Mouse (Mus musculus): ENCODE data around the gene Dcst1. TPM values are rescaled to one million over a fixed set of nuclear protein-coding genes. Genes with fewer than 3 reads are reported as not detected.

The Dcst1 gene
- polyA plus RNA-seq, 1 experiment from 2014 or later = 0.38 TPM

DNA sequence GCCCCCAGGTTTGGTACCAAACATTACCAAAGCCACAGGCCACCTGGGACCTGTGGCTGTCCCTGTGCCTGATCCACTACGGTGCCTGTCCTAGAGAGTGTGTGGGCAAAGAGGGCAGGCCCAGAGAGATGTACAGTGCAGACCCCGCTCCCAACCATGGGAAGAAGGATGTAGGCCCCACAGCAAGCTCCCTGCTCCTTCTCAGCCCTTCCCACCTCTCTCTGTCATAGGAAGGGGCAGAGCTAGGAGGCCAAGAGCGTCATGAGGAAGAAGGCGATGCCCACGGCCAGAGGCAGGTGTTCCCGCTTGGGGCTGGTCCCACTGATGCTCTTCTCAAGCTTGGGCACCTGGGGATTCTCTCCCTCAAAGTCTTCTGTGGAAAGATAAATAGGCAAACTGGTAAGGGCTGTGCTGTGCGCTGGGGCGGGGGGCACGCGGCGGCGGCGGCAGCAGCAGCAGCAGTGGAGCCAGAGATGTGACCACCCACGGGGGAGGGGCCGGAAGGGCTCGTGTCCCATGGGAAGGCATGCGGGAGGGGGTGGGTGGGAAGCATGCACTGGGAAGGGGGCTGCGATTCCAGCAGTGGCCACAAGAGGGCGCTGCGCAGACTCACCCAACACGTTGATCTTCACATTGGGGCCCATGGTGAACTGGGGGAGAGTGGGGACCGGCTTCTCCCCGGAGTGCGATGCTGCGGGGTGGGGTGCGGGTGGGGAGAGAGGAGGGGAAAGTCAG lies 49.7 kb downstream of the Dcst1 start:
- peak overlapping the region; percentile 45; the same call in 1 of the 2 replicates for H3K9ac ChIP-seq
- peaks cover 5% of the 10 kb centered on the region; the same call in 1 of the 2 replicates for H3K36me3 ChIP-seq
- WGBS = 8% methylated on average over 25 of the region's 26 CpGs
- H3K4me1 ChIP-seq = peaks cover 46% of the 10 kb centered on the region
- no peak overlapping the region for H3K27ac ChIP-seq
- peak overlapping the region; percentile 31 for H3K4me3 ChIP-seq
- H3K9me3 ChIP-seq = no peaks in the 10 kb centered on the region
- no peak for ATAC-seq (ENCODE audit: low FRiP score, low read depth)
- peak overlapping the region; percentile 64 for H3K4me2 ChIP-seq (replicated peaks)
- H3K27me3 ChIP-seq = peaks cover 31% of the 10 kb centered on the region

GRCm38 (mm10) chr3:89314791-89315190 lies 50.3 kb downstream of the Dcst1 start:
- H3K27me3 ChIP-seq = peaks cover 25% of the 10 kb centered on the region
- H3K36me3 ChIP-seq = peaks cover 5% of the 10 kb centered on the region; the same call in 1 of the 2 replicates
- no peak for ATAC-seq (ENCODE audit: low FRiP score, low read depth)
- H3K27ac ChIP-seq = no peak overlapping the region
- peak overlapping the region; percentile 64 for H3K4me2 ChIP-seq (replicated peaks)
- WGBS = 46% methylated on average over 2 of the region's 2 CpGs
- H3K9me3 ChIP-seq = no peaks in the 10 kb centered on the region
- H3K4me3 ChIP-seq = no peak overlapping the region
- H3K9ac ChIP-seq = 0 out of 2 replicates have a peak overlapping the region, but pooled peaks have one; percentile 45
- peaks cover 41% of the 10 kb centered on the region for H3K4me1 ChIP-seq

DNA sequence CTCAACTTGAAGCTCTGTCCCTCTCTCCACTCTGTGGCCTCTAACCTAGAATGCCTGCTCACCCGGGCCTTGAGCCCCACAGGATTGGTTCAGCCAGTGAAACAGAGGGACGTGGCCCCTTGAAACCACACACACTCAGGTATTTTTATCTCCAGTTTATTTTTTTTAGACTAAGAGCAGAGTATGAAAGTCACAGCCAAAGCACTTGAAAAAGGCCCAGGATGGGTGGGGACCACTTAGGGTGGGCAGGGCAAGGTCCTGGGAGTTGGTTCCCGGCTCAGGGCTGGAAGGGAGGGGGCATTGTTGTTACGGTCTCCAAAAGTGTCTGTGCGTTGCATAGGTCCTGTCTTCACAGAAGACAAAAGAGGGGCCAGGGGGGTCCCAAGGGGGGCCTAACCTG lies 50.7 kb downstream of the Dcst1 start:
- WGBS = 84% methylated on average over 5 of the region's 5 CpGs
- H3K9ac ChIP-seq = no peak overlapping the region
- H3K4me3 ChIP-seq = no peak overlapping the region
- H3K9me3 ChIP-seq = no peaks in the 10 kb centered on the region
- peaks cover 21% of the 10 kb centered on the region for H3K27me3 ChIP-seq
- peaks cover 5% of the 10 kb centered on the region; the same call in 1 of the 2 replicates for H3K36me3 ChIP-seq
- H3K4me2 ChIP-seq (replicated peaks) = no peak overlapping the region
- H3K27ac ChIP-seq = no peak overlapping the region
- H3K4me1 ChIP-seq = peaks cover 36% of the 10 kb centered on the region
- ATAC-seq (ENCODE audit: low FRiP score, low read depth) = no peak

DNA sequence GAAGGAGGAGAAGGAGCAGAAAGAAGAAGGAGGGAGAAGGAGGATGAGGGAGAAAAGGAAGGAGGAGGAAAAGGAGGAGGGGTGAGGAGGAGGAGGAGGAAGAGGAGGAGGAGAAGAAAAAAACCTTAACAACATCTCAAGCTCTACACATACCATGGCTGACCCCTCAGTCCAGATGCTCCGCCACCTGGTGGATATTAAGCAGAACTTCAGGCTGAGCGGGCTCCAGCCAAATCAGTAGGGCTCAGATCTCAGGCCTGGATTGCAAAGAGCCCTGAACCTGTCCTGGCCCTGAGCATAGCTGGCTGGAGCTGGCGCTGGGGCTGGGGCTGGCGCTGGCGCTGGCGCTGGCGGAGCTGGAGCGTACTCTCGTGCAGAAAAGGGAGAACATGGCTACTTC lies 57.0 kb downstream of the Dcst1 start:
- Histone ChIP-seq H3K4me1 (peaks cover 19% of the 10 kb centered on the region), H3K36me3 (no peaks in the 10 kb centered on the region), H3K4me3 (no peak overlapping the region), H3K9me3 (no peaks in the 10 kb centered on the region), H3K9ac (no peak overlapping the region), H3K27ac (no peak overlapping the region), H3K4me2 (replicated peaks) (no peak overlapping the region), H3K27me3 (no peaks in the 10 kb centered on the region)
- WGBS = 4% methylated on average over 9 of the region's 9 CpGs
- peak; percentile 75 for ATAC-seq (ENCODE audit: low FRiP score, low read depth)

DNA sequence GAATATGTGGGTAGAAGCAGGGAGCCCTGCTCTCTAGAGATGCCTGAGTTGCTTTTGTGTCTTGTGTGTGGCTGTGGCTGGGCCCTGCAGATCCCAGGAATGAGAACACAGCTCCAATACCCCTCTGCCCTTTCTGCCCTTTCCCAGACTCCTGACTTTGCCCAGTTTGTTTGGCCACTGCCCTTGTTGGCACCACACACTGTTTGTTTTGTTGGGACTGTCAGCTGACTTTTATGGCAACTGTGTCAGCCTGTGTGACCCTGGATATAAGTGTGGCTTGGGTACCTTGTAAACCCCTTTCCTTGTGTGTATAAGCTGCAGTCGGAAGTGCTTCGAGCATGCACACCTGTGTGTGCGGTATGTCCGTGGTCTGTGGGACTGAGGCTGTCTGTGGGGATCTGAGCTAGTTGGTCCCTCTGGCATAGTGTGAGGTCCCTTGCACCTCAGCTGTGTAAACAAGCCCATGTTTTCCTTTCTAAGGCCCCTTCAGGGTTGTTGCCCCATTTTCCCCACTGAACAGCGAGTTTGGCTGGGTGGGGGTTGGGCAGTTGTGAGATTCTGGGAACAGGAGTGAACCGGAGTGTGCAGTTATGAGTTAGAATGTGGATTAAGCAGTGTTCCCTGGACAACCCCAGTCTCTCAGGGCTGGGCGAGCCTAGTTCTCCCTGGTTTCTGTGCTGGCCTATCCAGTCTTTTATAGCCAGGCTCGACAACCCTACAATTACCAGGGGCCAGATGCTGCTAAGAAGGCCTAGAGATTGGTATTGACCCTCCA lies 59.3 kb downstream of the Dcst1 start:
- Histone ChIP-seq H3K4me3 (no peak overlapping the region), H3K4me2 (replicated peaks) (no peak overlapping the region), H3K4me1 (peaks cover 19% of the 10 kb centered on the region), H3K9ac (peak overlapping the region; percentile 25; the same call in 1 of the 2 replicates), H3K27me3 (no peaks in the 10 kb centered on the region), H3K9me3 (no peaks in the 10 kb centered on the region), H3K36me3 (no peaks in the 10 kb centered on the region), H3K27ac (peak overlapping the region; percentile 55; the same call in 1 of the 2 replicates)
- WGBS = 37% methylated on average over 8 of the region's 8 CpGs
- ATAC-seq (ENCODE audit: low FRiP score, low read depth) = peak; percentile 45

DNA sequence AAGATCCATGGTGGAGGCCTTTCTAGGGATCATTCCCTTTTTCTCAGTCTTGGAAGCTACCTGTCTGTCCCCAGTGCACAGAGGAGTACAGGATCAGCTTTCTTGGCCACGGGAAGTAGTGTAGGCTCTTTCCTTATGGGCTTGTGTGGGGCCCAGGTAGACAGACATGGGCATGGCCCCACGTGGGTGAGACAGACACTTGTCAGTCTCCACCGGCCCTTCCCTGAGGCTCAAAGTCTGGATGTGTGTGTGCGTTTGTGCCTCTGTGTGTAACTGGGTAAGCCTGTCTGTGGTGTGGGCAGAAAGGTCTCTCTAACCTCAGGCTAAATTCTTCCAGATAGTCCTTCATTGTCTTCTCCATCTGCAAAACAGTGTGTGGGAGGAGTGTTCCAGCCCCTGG lies 59.9 kb downstream of the Dcst1 start:
- WGBS = 72% methylated on average over 4 of the region's 4 CpGs
- no peaks in the 10 kb centered on the region for H3K27me3 ChIP-seq
- no peak overlapping the region for H3K4me3 ChIP-seq
- H3K36me3 ChIP-seq = no peaks in the 10 kb centered on the region
- H3K9me3 ChIP-seq = no peaks in the 10 kb centered on the region
- H3K4me1 ChIP-seq = peaks cover 21% of the 10 kb centered on the region
- no peak overlapping the region for H3K4me2 ChIP-seq (replicated peaks)
- no peak overlapping the region for H3K9ac ChIP-seq
- H3K27ac ChIP-seq = no peak overlapping the region
- ATAC-seq (ENCODE audit: low FRiP score, low read depth) = no peak

- no peaks in the 10 kb centered on the region for H3K9me3 ChIP-seq
- no peaks in the 10 kb centered on the region for H3K27me3 ChIP-seq
- 65% methylated on average over 6 of the region's 6 CpGs for WGBS
- ATAC-seq (ENCODE audit: low FRiP score, low read depth) = no peak
- no peak overlapping the region for H3K9ac ChIP-seq
- H3K4me3 ChIP-seq = no peak overlapping the region
- H3K4me1 ChIP-seq = peaks cover 28% of the 10 kb centered on the region
- H3K4me2 ChIP-seq (replicated peaks) = no peak overlapping the region
- no peak overlapping the region for H3K27ac ChIP-seq
- H3K36me3 ChIP-seq = no peaks in the 10 kb centered on the region
These were observed 60.6 kb downstream of the Dcst1 start for GRCm38 (mm10) chr3:89304440-89304839.

- Histone ChIP-seq H3K4me3 (no peak overlapping the region), H3K9ac (no peak overlapping the region), H3K4me1 (peaks cover 23% of the 10 kb centered on the region), H3K9me3 (no peaks in the 10 kb centered on the region), H3K4me2 (replicated peaks) (no peak overlapping the region), H3K27ac (no peak overlapping the region), H3K27me3 (no peaks in the 10 kb centered on the region), H3K36me3 (no peaks in the 10 kb centered on the region)
- no peak for ATAC-seq (ENCODE audit: low FRiP score, low read depth)
- WGBS = 60% methylated on average over 2 of the region's 2 CpGs
These were observed 64.5 kb downstream of the Dcst1 start for GRCm38 (mm10) chr3:89300514-89300913.

Other genes with a start within 250 kb of the Dcst1 start
- 0.33 and 0.68 TPM in 2 replicates for gene Pklr, start 229.1 kb downstream of the Dcst1 start, polyA plus RNA-seq (2015; fragmentation: Nextera tagmentation; extraction: Ambion mirVana)
- 2.0 and 3.0 TPM in 2 replicates for gene Hcn3, start 205.1 kb downstream of the Dcst1 start, polyA plus RNA-seq (2015; fragmentation: Nextera tagmentation; extraction: Ambion mirVana)
- 32.3 and 36.6 TPM in 2 replicates for gene Clk2, start 200.5 kb downstream of the Dcst1 start, polyA plus RNA-seq (2015; fragmentation: Nextera tagmentation; extraction: Ambion mirVana)
- 115 and 119 TPM in 2 replicates for gene Scamp3, start 187.8 kb downstream of the Dcst1 start, polyA plus RNA-seq (2015; fragmentation: Nextera tagmentation; extraction: Ambion mirVana)
- 34.0 and 35.2 TPM in 2 replicates for gene Fam189b, start 182.1 kb downstream of the Dcst1 start, polyA plus RNA-seq (2015; fragmentation: Nextera tagmentation; extraction: Ambion mirVana)
- 35.6 and 40.2 TPM in 2 replicates for gene Gba, start 162.3 kb downstream of the Dcst1 start, polyA plus RNA-seq (2015; fragmentation: Nextera tagmentation; extraction: Ambion mirVana)
- gene Thbs3, start 150.1 kb downstream of the Dcst1 start, polyA plus RNA-seq (2015; fragmentation: Nextera tagmentation; extraction: Ambion mirVana) = 63.7 and 69.8 TPM in 2 replicates
- 202 and 205 TPM in 2 replicates for gene Mtx1, start 138.2 kb downstream of the Dcst1 start, polyA plus RNA-seq (2015; fragmentation: Nextera tagmentation; extraction: Ambion mirVana)
- 0.64 and 1.1 TPM in 2 replicates for gene Muc1, start 136.2 kb downstream of the Dcst1 start, polyA plus RNA-seq (2015; fragmentation: Nextera tagmentation; extraction: Ambion mirVana)
- gene Krtcap2, start 119.3 kb downstream of the Dcst1 start, polyA plus RNA-seq (2015; fragmentation: Nextera tagmentation; extraction: Ambion mirVana) = 332 and 333 TPM in 2 replicates
- 6.1 and 6.8 TPM in 2 replicates for gene Trim46, start 118.9 kb downstream of the Dcst1 start, polyA plus RNA-seq (2015; fragmentation: Nextera tagmentation; extraction: Ambion mirVana)
- gene Dpm3, start 105.9 kb downstream of the Dcst1 start, polyA plus RNA-seq (2015; fragmentation: Nextera tagmentation; extraction: Ambion mirVana) = 120 and 126 TPM in 2 replicates
- 85.5 and 88.8 TPM in 2 replicates for gene Slc50a1, start 94.7 kb downstream of the Dcst1 start, polyA plus RNA-seq (2015; fragmentation: Nextera tagmentation; extraction: Ambion mirVana)
- 44.0 and 46.2 TPM in 2 replicates for gene Efna1, start 84.1 kb downstream of the Dcst1 start, polyA plus RNA-seq (2015; fragmentation: Nextera tagmentation; extraction: Ambion mirVana)
- gene Efna3, start 42.3 kb downstream of the Dcst1 start, polyA plus RNA-seq (2015; fragmentation: Nextera tagmentation; extraction: Ambion mirVana) = 27.4 and 30.6 TPM in 2 replicates
- 49.0 and 51.6 TPM in 2 replicates for gene Efna4, start 27.2 kb downstream of the Dcst1 start, polyA plus RNA-seq (2015; fragmentation: Nextera tagmentation; extraction: Ambion mirVana)
- gene Adam15, start 15.3 kb downstream of the Dcst1 start, polyA plus RNA-seq (2015; fragmentation: Nextera tagmentation; extraction: Ambion mirVana) = 50.3 and 52.2 TPM in 2 replicates
- gene Dcst2, start 3.3 kb downstream of the Dcst1 start, polyA plus RNA-seq (2015; fragmentation: Nextera tagmentation; extraction: Ambion mirVana) = 0.27 and 0.34 TPM in 2 replicates
- 1.1 and 2.0 TPM in 2 replicates for gene Zbtb7b, start 29.5 kb upstream of the Dcst1 start, polyA plus RNA-seq (2015; fragmentation: Nextera tagmentation; extraction: Ambion mirVana)
- not detected in 2 replicates for gene Lenep, start 37.5 kb upstream of the Dcst1 start, polyA plus RNA-seq (2015; fragmentation: Nextera tagmentation; extraction: Ambion mirVana)
- gene Flad1, start 46.6 kb upstream of the Dcst1 start, polyA plus RNA-seq (2015; fragmentation: Nextera tagmentation; extraction: Ambion mirVana) = 27.1 and 28.2 TPM in 2 replicates
- gene Cks1b, start 53.1 kb upstream of the Dcst1 start, polyA plus RNA-seq (2015; fragmentation: Nextera tagmentation; extraction: Ambion mirVana) = 508 and 542 TPM in 2 replicates
- gene Shc1, start 53.2 kb upstream of the Dcst1 start, polyA plus RNA-seq (2015; fragmentation: Nextera tagmentation; extraction: Ambion mirVana) = 102 and 108 TPM in 2 replicates
- 49.7 and 50.3 TPM in 2 replicates for gene Pygo2, start 65.0 kb upstream of the Dcst1 start, polyA plus RNA-seq (2015; fragmentation: Nextera tagmentation; extraction: Ambion mirVana)
- gene Pbxip1, start 71.5 kb upstream of the Dcst1 start, polyA plus RNA-seq (2015; fragmentation: Nextera tagmentation; extraction: Ambion mirVana) = 34.1 and 35.2 TPM in 2 replicates
- 59.9 and 60.4 TPM in 2 replicates for gene Pmvk, start 89.3 kb upstream of the Dcst1 start, polyA plus RNA-seq (2015; fragmentation: Nextera tagmentation; extraction: Ambion mirVana)
- gene Kcnn3, start 154.9 kb upstream of the Dcst1 start, polyA plus RNA-seq (2015; fragmentation: Nextera tagmentation; extraction: Ambion mirVana) = 3.5 and 3.6 TPM in 2 replicates